Mouse (Mus musculus) limb, embryonic 14.5 days (tissue): ENCODE measurements around the gene Olfr922. TPM values are rescaled to one million over a fixed set of nuclear protein-coding genes. Genes with fewer than 3 reads are reported as not detected.
A peak's percentile ranks its signal among the peaks of the same experiment; 100 is the strongest.

Experiments used
- ATAC-seq: fragments of 200-750 bp; cut with Nextera tagmentation; 2 replicates; pipeline ENCODE4 v1.8.0; 2017; ENCODE audit warnings: low read depth, moderate number of reproducible peaks, moderate TSS enrichment; ENCODE audit not compliant: low FRiP score
- DNase-seq: peaks from one replicate; pipeline ENCODE4 v3.0.0-alpha.2; 2015; ENCODE audit warnings: low spot score
- H3K27ac ChIP-seq: fragments of 300-500 bp; sonication (generic); replicated peaks from 2 replicates; pipeline ENCODE4 v1.5.1; 2014; ENCODE audit warnings: low read depth, mild to moderate bottlenecking, low read length, moderate library complexity, mixed read lengths
- H3K27me3 ChIP-seq: fragments of 300-500 bp; sonication (generic); 2 replicates; pipeline ENCODE4 v1.6.1; 2014; ENCODE audit warnings: low read length, mixed read lengths; ENCODE audit not compliant: control insufficient read depth, insufficient read depth
- H3K36me3 ChIP-seq: fragments of 300-500 bp; sonication (generic); 2 replicates; pipeline ENCODE4 v1.6.1; 2014; ENCODE audit warnings: mild to moderate bottlenecking, low read length, moderate library complexity, mixed read lengths; ENCODE audit not compliant: control insufficient read depth, insufficient read depth
- H3K4me1 ChIP-seq: fragments of 300-500 bp; sonication (generic); 2 replicates; pipeline ENCODE4 v1.6.1; 2014; ENCODE audit warnings: antibody characterized with exemption, low read length, mixed read lengths; ENCODE audit not compliant: control insufficient read depth, insufficient read depth
- H3K4me2 ChIP-seq: fragments of 300-500 bp; sonication (generic); replicated peaks from 2 replicates; pipeline ENCODE4 v1.6.1; 2014; ENCODE audit warnings: low read depth, mild to moderate bottlenecking, low read length, moderate library complexity; ENCODE audit not compliant: severe bottlenecking
- H3K4me3 ChIP-seq: fragments of 300-500 bp; sonication (generic); replicated peaks from 2 replicates; pipeline ENCODE4 v1.5.1; 2014; ENCODE audit warnings: low read length
- H3K9ac ChIP-seq: fragments of 300-500 bp; sonication (generic); 2 replicates; pipeline ENCODE4 v1.6.1; 2014; ENCODE audit warnings: mild to moderate bottlenecking, low read depth, low read length, moderate library complexity; ENCODE audit not compliant: severe bottlenecking
- H3K9me3 ChIP-seq: fragments of 300-500 bp; sonication (generic); 2 replicates; pipeline ENCODE4 v1.6.1; 2016; ENCODE audit warnings: low read length; ENCODE audit not compliant: control insufficient read depth
- POLR2A ChIP-seq: fragments of 200-500 bp; IDR thresholded peaks from 2 replicates; pipeline ENCODE4 v1.8.0; 2012; ENCODE audit warnings: inconsistent platforms, mild to moderate bottlenecking, moderate library complexity, borderline replicate concordance; ENCODE audit not compliant: insufficient read depth, insufficient read length; ENCODE audit errors: extremely low read depth
- WGBS: fragments of 180-500 bp; shearing (Covaris S2); extraction: QIAGEN DNeasy Blood & Tissue Kit; methylation state at CpG from one replicate; pipeline ENCODE4 v1.1.7; 2014; 5-methylcytosine and 5-hydroxymethylcytosine counted together
- polyA plus RNA-seq, 2 experiments: library from polyadenylated mRNA; depleted of rRNA in 1 of 2; stranded (reverse) in 1 of 2; unstranded in 1 of 2; fragments of >200 nt; fragmentation: Nextera tagmentation in 1 of 2; extraction: Ambion mirVana in 1 of 2; gene quantifications; 2 replicates each; pipeline versions ENCODE4 v1.2.1 to v1.2.3; 2012 to 2014

Gene Olfr922
- polyA plus RNA-seq (2012; rRNA removed) (not detected in 2 replicates), polyA plus RNA-seq (2014; fragmentation: Nextera tagmentation; extraction: Ambion mirVana) (not detected in 2 replicates)

DNA sequence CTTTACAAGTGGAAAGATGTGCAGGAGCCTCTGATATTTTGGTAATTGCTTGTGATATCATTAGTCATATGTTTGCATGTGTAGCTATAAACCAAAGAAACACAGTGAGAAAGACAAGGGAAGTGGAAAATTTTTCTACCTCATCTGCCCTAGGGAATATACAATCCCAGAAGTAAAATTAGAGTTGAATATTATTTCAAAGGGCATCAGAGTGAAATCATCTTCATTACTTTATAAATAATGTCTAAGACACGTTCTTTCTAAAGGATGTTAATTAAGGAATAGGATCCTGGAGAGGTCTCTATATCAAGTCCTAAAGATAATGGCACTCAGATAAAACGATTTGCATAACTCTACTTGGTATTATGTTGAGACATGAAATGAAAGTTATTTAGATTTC is at the start of gene Olfr922:
Gene Olfr922 (plus strand): TSS at position 301 of the 400 bp plus-strand sequence.
- TF ChIP-seq POLR2A = no peak
- DNase-seq (no peak), ATAC-seq (no peak)
- Histone ChIP-seq H3K9me3 (no peaks in the 10 kb centered on the region), H3K9ac (no peak within 1 kb of the TSS), H3K36me3 (no peaks in the 10 kb centered on the region), H3K27ac (no peak within 1 kb of the TSS), H3K4me1 (no peaks in the 10 kb centered on the region), H3K27me3 (no peaks in the 10 kb centered on the region), H3K4me3 (no peak within 1 kb of the TSS), H3K4me2 (no peak within 1 kb of the TSS)
- 70% methylated on average over 2 of the region's 2 CpGs for WGBS

- Histone ChIP-seq H3K9ac (no peak within 1 kb of the TSS), H3K4me3 (no peak within 1 kb of the TSS), H3K27ac (no peak within 1 kb of the TSS), H3K27me3 (no peaks in the 10 kb centered on the region), H3K4me2 (no peak within 1 kb of the TSS), H3K9me3 (no peaks in the 10 kb centered on the region), H3K36me3 (no peaks in the 10 kb centered on the region), H3K4me1 (no peaks in the 10 kb centered on the region)
- DNase-seq = no peak
- no peak for ATAC-seq
- TF ChIP-seq POLR2A = no peak
These were observed 41.6 kb upstream of the Olfr922 start, which contains the start of gene Olfr921 for GRCm38 (mm10) chr9:38772768-38773167. TSS of gene Olfr921 (plus strand) at chr9:38773068.

DNA sequence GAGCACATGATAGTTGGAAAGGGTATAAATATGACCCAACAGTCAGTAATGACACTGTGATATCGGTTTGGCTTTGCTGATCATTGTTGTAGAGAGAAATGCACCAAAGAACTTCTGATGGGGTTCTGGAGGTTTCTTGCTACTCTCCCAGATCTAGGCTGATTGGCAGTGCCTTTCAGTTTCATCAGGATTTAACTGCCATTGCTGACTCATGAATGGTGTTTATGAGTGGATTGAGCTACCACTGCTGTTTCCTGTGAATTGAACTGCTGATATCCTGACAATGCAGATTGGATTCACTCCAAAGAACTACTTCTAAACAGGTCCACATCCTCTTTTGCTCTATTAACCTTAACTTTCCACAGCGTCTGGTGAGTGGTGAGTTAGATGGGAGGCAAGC is 21.7 kb upstream of the Olfr922 start:
- no peak for TF ChIP-seq POLR2A
- Histone ChIP-seq H3K27me3 (no peaks in the 10 kb centered on the region), H3K4me3 (no peak overlapping the region), H3K4me2 (no peak overlapping the region), H3K9ac (no peak overlapping the region), H3K4me1 (no peaks in the 10 kb centered on the region), H3K36me3 (no peaks in the 10 kb centered on the region), H3K9me3 (no peaks in the 10 kb centered on the region), H3K27ac (no peak overlapping the region)
- no peak for DNase-seq
- no peak for ATAC-seq
- WGBS = 87% methylated on average over 2 of the region's 2 CpGs

DNA sequence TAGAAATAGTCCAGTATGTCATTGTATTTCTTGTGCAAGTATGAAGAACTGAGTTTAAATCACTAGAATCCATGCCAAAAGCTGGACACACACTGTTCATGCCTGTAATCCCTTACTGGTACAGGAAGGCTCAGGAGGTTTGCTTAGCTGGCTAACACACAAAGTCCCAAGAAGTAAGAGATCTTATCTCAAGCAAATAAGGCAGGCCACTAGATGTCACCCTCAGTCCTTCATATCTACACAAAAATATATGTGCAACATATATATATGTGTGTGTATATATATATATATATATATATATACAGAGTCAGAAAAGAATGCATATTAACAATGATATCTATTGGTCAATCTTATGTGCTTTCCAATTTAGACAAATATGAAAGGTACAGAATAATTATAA is 8.7 kb upstream of the Olfr922 start:
- Histone ChIP-seq H3K4me1 (no peaks in the 10 kb centered on the region), H3K9ac (no peak overlapping the region), H3K4me2 (no peak overlapping the region), H3K27me3 (no peaks in the 10 kb centered on the region), H3K27ac (no peak overlapping the region), H3K36me3 (no peaks in the 10 kb centered on the region), H3K4me3 (no peak overlapping the region), H3K9me3 (no peaks in the 10 kb centered on the region)
- peak; percentile 8 for DNase-seq
- TF ChIP-seq POLR2A = no peak
- no peak for ATAC-seq

DNA sequence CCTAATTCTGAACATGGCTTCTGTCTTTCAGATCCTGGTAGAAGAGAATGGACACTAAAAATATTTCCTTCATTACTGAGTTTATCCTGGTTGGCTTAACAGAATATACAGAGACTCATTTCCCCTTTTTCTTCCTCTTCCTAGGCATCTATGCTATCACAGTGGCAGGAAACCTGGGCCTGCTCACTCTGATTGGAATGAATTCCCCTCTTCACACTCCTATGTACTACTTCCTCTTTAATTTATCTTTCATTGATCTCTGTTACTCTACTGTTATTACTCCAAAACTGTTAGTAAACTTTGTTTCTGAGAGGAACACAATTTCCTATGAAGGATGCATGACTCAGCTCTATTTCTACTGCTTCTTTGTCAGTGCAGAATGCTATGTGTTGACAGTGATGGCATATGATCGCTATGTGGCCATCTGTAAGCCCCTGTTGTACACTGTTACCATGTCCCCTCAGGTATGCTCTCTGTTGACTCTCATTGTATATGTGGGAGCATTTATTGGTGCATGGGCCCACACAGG is 1.1 kb downstream of the Olfr922 start:
- Histone ChIP-seq H3K27me3 (no peaks in the 10 kb centered on the region), H3K27ac (no peak overlapping the region), H3K4me2 (no peak overlapping the region), H3K4me1 (no peaks in the 10 kb centered on the region), H3K9me3 (no peaks in the 10 kb centered on the region), H3K4me3 (no peak overlapping the region), H3K36me3 (no peaks in the 10 kb centered on the region), H3K9ac (no peak overlapping the region)
- 89% methylated on average over 1 of the region's 1 CpGs for WGBS
- DNase-seq (no peak), ATAC-seq (no peak)
- TF ChIP-seq POLR2A = no peak

DNA sequence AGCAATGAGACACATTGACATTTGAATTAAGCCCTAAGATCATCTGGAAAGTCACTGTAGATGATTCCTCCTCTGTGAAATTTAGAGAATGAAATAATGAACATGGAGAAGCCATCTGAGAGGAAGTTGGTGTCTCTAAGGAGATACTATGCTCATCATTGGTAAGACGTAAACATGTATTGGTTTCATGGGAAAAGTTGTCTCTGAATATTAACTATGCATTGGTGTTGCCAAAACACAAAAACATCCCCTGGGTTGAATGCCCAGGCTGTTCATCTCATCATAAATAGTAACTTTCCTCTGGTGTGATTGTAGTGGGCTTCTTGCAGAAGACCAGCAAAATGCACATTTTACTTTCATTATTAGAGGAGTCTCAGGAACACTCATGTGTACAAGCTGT is 11.8 kb downstream of the Olfr922 start, which contains the start of gene Olfr923:
Gene Olfr923 (plus strand): TSS at position 301 of the 400 bp plus-strand sequence.
- WGBS = 89% methylated on average over 1 of the region's 1 CpGs
- no peak for ATAC-seq
- no peak for TF ChIP-seq POLR2A

More for the DNA sequence above, 11.8 kb downstream of the Olfr922 start, which contains the start of gene Olfr923:
- no peak within 1 kb of the TSS for H3K4me2 ChIP-seq
- no peak within 1 kb of the TSS for H3K9ac ChIP-seq
- no peaks in the 10 kb centered on the region for H3K4me1 ChIP-seq
- no peaks in the 10 kb centered on the region for H3K9me3 ChIP-seq
- no peaks in the 10 kb centered on the region for H3K36me3 ChIP-seq
- DNase-seq = no peak
- no peak within 1 kb of the TSS for H3K4me3 ChIP-seq
- no peak within 1 kb of the TSS for H3K27ac ChIP-seq
- H3K27me3 ChIP-seq = no peaks in the 10 kb centered on the region
